ENCODE assay signal across 11 mouse cellular contexts in the genomic region with DNA sequence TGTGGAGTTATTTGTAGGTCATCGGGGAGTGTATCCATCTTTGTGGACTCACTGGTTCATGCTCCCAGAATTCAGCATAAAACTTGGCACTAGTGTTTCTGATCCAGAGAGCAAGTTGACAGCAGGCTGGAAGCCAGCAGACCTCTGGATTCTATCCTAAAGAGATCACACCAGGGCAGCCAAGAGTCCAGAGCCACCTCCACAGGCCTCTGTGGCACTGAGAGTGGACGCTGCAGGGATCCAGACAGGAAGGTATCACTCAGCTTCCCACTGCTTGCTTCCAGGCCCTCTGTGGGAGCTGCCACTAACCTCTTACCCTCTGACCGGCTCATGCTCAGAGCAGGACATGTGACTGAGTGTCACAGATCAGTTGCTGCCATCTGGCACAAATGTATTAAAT.
DNase-seq lines count a peak whose midpoint lies in the region; ATAC-seq lines count a peak whose summit lies in the region.
"Had no signal": no experiment of that assay in that cellular context is flagged by ENCODE, and none has a peak within 500 bp of the region (broad histone marks: within the 10 kb centered on the region; RNA-seq: fewer than 3 reads in every experiment).

No protein-coding gene starts in this region.

- DNase-seq in gastrocnemius, adult 18-20 months (ENCODE audit: low spot score) = peak; percentile 41
- no peak for DNase-seq in gastrocnemius, postnatal 14 days
- peak; percentile 10 for DNase-seq in MN1 (ENCODE audit: low spot score)
- DNase-seq in cerebellum, postnatal 36 days = peak; percentile 15 to 38
- DNase-seq in kidney, adult 9 months = peak; percentile 20
- no peak for DNase-seq in right cerebral cortex, postnatal 14 days
- DNase-seq in midbrain, embryonic 11.5 days (ENCODE audit: low spot score, missing footprints) = no peak
- no peak for DNase-seq in ovary, adult 18-20 months (ENCODE audit: low spot score)
- DNase-seq: layer of hippocampus, adult 9-11 months had no signal

- intact Hi-C loops in gastrocnemius, postnatal 14 days (cut with DNase I; ENCODE audit: low total_unique reads) = no loop called here

- no peak overlapping the region for H3K4me2 ChIP-seq in midbrain, embryonic 11.5 days

- no peaks in the 10 kb centered on the region for H3K36me3 ChIP-seq in midbrain, embryonic 11.5 days (ENCODE audit: control insufficient read depth, insufficient read depth, low read length)

- H3K4me3 ChIP-seq in midbrain, embryonic 11.5 days (ENCODE audit: low read depth, low read length) = no peak overlapping the region

- H3K27ac ChIP-seq in midbrain, embryonic 11.5 days (ENCODE audit: low read depth, low read length) = no peak overlapping the region
- H3K27ac ChIP-seq: liver, embryonic 14.5 days; stomach, postnatal 0 days had no signal

- H3K27me3 ChIP-seq in midbrain, embryonic 11.5 days (ENCODE audit: control insufficient read depth, insufficient read depth, low read length) = no peaks in the 10 kb centered on the region

- no peak overlapping the region for H3K9ac ChIP-seq in midbrain, embryonic 11.5 days (ENCODE audit: low read length)
- H3K9ac ChIP-seq: liver, embryonic 14.5 days had no signal

- ATAC-seq in midbrain, embryonic 11.5 days (ENCODE audit: low FRiP score) = no peak

- WGBS in midbrain, embryonic 11.5 days = 80% methylated on average over 3 of the region's 3 CpGs

- no peaks in the 10 kb centered on the region for H3K4me1 ChIP-seq in midbrain, embryonic 11.5 days (ENCODE audit: control insufficient read depth, insufficient read depth, low read length)

- H3K9me3 ChIP-seq in midbrain, embryonic 11.5 days (ENCODE audit: control insufficient read depth, low read length) = no peaks in the 10 kb centered on the region

Comparison
In these comparisons a context has a peak if more than half of its experiments do, and no peak if none do; other contexts are left out.
1. DNase-seq: peak in gastrocnemius, adult 18-20 months (single experiment), MN1 (single experiment), cerebellum, postnatal 36 days (2 of 2) and kidney, adult 9 months (single experiment); none in gastrocnemius, postnatal 14 days (single experiment), right cerebral cortex, postnatal 14 days (single experiment), midbrain, embryonic 11.5 days (single experiment) and ovary, adult 18-20 months (single experiment).